Mouse (Mus musculus) layer of hippocampus, postnatal 14 days (tissue): Measurements from ENCODE around the gene Zfp536. TPM values are rescaled to one million over a fixed set of nuclear protein-coding genes. Genes with fewer than 3 reads are reported as not detected.
A peak's percentile ranks its signal among the peaks of the same experiment; 100 is the strongest.

Experiments used
- DNase-seq, 2 experiments: peaks; one replicate each; pipeline ENCODE4 v3.0.0; 2021 to 2022; ENCODE audit warnings: low spot score in 2 of 2, mixed read lengths in 1 of 2
- total RNA-seq, 2 experiments: library from RNA; stranded (reverse); gene quantifications; 2 replicates each; pipeline ENCODE4 v1.2.3; 2021

Gene Zfp536
- total RNA-seq, 2 experiments from 2014 or later: 49.4 to 49.5 TPM

DNA sequence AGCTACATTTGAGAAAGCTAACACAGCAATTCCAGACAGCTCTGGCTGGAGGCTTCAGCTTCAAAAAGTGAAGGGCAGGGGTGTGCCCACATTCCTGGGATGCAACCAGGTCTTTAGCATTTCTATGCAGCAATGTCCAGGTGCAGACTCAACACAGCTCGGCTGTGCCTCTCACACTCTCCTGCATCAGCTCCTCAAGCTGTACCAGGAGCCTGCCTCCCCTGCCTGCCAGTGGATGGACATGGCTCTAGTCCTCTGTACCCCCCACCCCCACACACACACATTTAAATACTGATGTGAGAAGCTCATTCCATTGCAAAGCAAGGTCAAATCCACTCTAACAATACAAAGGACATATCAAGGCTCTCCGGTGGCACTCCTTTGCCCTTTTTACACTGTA is 298.0 kb downstream of the Zfp536 start:
- DNase-seq: no peak

DNA sequence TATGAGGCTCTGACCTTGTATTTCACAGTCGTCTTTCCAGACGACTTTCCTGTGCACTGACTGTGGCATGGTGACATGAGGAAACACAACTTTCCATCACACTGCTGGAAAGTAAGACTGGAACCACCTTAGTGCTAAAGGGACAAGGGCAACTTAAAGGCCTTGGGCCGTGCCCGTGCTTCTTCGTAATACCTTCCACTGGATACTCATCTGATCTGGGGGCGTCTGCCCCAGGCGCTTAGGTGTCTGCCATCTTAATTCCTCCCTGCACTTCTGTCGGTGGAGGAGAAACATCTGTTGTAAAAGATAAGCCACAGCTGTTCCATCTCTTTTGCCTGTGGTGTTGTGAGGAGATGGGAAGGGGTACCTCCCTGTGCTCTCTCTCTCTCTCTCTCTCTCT is 299.2 kb downstream of the Zfp536 start:
- DNase-seq: no peak

DNA sequence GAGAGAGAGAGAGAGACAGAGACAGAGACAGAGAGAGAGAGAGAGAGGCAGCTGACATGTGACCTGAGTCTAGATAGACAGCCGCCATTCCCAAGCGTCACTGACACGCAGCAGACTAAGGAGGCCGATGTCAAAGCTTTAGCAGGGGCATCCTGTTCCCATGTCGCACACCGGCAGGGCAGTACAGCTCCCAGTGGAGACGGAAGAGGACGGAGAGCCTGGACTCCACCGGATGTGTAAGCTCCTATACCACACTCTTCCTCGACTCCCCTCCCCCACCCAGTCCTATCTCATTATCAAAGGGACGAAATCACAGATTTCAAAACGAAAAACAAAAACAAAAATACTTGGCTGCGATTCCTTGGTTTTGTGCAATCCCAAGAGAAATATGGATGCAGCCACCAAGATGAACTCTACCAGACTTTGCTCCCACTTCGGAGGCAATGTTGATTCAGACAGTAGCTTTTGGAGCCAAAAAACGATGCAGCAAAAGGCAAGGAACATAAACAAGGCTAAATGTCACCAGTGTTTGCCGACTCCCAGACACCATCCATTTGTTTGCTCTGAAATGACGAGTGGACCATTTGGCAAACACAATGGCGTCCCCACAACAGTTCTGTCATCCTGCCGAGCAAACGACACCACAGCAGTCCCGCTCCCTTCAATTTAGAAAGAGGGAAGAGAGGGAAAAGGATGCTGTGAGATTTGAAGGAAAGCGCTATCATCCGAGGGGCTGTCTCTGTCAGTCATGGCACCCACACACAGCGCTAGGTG is 299.9 kb downstream of the Zfp536 start:
- DNase-seq: no peak

DNA sequence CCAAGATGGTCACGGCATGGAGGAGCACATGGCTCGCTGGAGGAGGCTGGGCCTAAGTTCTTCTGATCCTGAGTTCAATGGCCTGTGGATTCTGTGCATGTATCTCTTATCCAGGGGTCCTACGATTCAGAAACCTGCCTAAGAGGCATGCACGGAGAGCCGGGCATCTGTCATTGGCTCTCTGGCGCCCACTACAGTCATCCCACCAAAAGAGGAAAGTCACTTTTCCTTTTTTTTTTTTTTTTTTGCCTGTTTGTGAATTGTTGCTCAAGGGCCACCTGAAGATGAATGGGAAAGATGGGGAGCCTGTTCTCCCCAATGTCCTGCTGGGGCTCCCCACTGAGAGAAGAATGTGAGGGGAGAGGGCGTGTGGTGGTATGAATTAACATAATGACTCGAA is 301.7 kb downstream of the Zfp536 start:
- no peak for DNase-seq

DNA sequence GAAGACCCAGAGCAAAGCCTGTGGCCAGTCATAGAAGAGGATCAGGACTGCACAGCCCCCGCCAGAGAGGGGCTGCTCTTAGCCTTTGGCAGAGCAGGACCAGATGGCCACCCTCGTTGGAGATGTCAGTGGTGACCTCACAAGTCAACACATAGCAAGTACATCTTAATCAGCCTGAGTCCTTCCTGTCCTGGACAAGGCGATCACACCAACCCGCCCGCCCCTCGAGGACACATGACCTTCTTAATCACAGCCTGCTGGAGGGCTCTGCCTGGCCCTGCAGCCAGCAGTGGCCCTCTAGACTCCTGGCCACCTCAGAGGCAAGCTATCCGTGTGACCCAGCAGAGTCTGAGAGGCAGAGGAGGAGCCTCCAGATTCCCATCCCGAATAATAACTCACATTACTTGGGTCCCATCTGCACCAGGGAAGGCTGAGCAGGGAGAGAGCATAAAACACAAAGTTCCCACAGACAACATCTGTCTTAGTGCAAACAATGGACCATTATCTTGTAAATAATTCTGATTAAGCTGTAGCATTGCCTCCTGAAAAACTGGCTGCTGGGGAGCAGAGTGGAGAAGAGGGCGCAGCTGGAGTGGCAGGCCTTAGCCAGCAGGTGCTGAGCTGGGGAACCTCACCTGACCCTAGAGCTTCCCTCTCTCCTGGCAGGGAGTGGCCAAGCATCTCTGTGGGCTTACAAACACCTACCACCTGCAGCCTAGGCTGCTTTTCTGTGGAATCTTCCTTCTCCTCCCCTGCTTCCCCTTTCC is 306.8 kb downstream of the Zfp536 start:
- no peak for DNase-seq

DNA sequence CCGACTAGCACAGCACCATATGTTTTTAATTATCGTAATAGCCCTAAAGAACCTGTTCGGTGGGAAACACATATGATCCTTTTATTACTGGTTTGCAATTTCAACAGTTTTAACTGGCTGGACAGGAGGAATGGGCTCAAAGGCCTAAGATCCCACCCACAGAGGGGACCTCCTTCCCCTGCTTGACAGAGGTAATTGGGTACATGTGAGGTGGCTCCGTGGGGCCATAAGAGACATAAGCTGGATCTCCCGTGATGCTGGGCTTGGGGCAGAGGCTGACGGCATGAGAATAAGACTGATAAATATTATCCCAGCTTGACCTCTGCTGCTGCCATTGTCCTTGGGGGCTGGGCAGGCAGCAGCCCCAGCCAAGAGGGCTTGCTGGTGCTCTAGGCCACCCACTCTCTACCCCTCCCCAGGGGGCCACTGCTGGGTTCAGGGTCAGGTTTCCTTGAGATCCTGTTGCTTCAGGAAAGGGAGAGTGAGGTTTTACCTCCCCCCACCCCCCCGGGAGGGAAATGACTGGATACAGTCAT is 309.2 kb downstream of the Zfp536 start:
- no peak for DNase-seq

DNA sequence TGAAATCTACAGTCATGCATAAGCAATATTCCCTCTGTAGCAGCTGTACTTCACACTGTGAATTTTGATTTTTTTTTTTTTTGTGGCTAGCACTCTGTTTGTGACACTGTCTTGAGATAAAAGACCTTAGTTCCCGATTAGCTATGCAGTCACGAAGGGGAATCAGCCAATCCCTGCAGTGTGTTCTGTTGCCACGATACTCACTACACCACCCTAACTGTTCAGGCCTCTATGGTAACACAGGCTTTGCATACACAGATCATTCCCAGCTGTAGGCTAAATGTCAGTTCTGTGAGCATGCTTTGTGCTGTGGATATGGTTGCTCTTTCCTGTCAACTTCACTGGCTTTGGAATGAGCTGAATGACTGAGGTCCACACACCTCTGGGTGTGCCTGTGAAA is 325.9 kb downstream of the Zfp536 start:
- no peak for DNase-seq

DNA sequence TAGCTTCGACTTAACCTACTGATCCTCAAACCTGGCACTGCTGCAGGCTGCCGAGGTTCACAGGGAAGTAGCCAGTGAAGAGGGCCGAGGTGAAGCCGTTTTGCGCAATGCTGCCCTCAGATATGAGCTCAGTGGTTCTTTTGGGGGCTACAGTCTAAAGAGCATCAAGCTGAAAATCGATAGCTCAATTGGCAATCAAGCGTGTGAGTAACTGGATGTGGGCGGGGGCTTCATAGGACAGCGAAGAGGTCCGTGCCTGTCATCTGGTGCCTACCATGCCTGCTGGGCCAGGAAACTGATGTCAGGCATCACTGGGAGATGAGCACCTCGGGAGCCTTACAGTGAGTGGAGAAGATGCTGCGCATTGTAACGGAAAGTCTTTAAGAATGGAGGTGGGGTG is 333.5 kb downstream of the Zfp536 start:
- no peak for DNase-seq

DNA sequence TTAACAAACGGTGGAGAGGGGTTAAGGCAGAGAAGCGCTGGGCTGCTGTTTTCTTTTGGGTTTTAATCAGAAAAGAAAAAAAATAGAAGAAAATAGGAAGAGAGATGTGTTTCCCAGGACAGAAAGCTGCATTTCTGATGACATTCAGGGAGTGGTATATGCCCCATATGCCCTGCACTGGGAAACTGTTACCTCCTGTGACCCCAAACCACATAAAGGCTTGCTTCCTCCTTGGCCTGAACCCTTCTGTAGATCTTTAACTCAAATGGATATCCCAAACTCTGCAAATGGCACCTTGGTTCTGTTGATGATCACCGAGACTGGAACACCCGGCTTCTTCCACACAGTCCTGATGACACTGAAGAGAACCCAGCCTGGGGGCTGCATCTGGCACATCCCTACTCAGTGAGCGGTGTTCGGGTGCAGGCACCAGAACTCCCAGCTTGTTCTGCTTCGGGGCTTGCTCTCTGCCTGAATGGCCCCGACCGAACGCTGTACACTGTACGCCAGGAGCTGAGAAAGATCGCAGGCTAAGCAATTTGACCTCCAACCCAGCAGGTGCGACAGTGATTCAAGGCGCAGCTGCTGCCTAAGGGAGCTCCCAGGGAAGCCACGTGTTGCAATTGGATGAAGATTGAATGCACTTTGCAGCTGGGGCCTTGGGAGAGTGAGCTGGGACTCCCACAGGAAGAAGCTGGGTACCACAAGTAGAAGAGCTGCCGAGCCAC is 334.2 kb downstream of the Zfp536 start:
- no peak for DNase-seq

DNA sequence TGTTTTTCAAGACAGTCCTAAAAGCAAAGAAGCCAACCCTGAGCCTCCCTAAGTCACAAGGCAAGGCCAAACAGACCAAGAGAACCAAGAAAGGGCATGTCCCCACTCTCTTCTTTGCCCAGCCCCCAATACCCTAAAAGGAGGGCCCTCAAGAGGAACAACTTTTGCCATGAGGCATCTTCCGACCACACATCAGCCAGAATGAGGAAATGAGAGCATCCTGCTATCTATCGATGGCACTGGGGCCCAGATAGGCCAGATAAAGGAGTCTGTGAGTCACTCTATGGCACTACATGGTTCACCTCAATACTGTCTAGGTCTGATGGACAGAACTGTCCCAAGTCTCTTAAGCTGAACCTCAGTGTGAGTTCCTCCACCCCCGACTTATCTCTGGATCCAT is 335.6 kb downstream of the Zfp536 start:
- no peak for DNase-seq

DNA sequence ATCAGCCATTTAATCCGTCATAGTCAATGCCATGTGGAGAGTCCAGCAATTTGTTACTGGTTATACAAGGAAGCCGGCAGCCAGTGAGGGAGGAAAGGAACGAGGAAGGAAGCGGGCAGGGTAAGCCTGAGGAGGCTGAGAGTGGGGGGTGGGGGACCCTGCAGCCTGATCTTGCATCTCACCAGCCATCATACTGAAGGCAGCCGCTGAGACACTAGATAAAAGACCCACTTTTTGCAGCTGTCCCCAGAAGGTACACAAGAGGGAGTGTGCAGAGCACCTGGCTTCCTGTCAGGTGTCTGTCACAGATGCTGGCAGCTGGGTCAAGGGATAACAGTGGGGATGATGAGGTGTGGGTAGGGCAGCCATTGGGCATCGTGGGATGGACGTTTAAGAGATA is 340.3 kb downstream of the Zfp536 start:
- no peak for DNase-seq

DNA sequence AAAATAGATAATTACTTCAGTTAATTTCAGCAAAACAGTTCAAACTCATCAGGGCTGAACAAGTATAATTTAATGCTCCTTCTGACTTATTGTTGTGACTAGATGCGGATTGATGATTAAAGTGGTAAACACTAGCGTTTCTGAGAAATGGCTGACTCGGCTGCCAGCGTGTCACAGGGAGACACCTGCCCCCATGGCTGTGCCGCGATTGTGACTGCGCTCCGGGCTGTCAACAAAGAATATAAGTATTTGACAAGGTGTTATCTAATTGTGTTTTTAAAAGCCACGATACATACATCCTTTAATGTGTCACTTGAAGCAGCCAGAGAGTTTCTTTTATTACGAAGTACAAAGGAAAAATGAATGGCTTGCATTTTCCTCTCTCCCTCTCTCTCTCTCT is 342.0 kb downstream of the Zfp536 start:
- no peak for DNase-seq

DNA sequence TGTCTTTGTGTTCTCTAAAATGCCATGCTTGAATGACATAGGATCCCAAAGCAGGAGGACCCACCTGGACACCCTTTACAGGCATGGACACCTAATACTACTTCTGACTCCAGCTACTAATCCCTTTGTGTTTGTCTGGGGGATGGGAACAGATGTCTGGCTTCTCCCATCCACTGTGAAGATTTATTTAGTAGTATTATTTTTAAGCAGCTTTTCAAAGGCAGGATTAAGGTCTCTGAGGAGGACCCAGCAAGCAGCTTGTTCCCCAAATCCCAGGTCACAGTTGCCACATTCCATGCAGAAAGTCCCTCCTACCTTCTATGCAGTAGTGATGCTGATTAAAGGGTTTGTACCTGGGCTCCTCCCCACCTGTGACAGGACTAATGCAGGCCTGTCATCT is 347.4 kb downstream of the Zfp536 start:
- no peak for DNase-seq

DNA sequence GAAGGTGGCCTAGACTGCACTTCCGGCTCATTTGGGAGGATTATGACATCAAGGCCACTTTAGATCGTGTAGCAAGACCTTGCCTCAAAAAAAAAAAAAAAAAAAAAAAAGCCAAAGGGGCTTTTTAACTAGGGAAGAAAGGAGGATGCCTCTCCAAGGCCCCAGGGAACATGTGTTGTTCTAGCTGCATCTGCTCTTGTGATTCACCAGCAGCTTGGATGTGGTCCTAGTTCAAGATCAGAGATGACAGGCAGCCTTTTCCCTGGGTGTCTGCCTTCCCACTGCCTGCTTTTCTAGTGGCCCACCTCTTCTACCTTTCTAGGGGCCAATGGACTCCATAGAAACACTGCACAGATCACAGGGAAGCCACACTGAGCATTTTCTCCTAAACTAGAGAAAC is 350.5 kb downstream of the Zfp536 start:
- DNase-seq: peak in 1 of 2 experiments; percentile 34

Other genes with a start within 250 kb of the Zfp536 start
- 10 to 100 TPM; 45.4 to 48.4 TPM for gene Uri1, start 249.9 kb upstream of the Zfp536 start, total RNA-seq